Mouse (Mus musculus) bone marrow, adult 2 months (tissue): ENCODE measurements around the gene Pfkl.

ENCODE experiments used
- CTCF ChIP-seq: fragments of 200-500 bp; IDR thresholded peaks from 2 replicates; pipeline ENCODE4 v1.5.1; 2011; ENCODE audit warnings: low read length, control low read depth; ENCODE audit not compliant: control insufficient read depth, insufficient read depth
- POLR2A ChIP-seq: fragments of 200-500 bp; IDR thresholded peaks from 2 replicates; pipeline ENCODE4 v1.6.1; 2011; ENCODE audit warnings: low read depth, mild to moderate bottlenecking, control low read depth, low read length, borderline replicate concordance; ENCODE audit not compliant: control insufficient read depth

GRCm38 (mm10) chr10:78015489-78015888 is 5.6 kb upstream of the Pfkl start:
- no peak for TF ChIP-seq POLR2A
- TF ChIP-seq CTCF: no peak
